Mouse (Mus musculus) G1E (cell line): ENCODE data around the gene Homer2.

Source experiments
- CTCF ChIP-seq: IDR thresholded peaks from 2 replicates; pipeline ENCODE4 v1.5.1; 2012; ENCODE audit warnings: low read depth, low read length, inconsistent platforms, mixed read lengths
- POLR2AphosphoS5 ChIP-seq: IDR thresholded peaks from 2 replicates; pipeline ENCODE4 v1.6.1; 2012; ENCODE audit warnings: low read depth, low read length, inconsistent platforms; ENCODE audit not compliant: insufficient replicate concordance
- TAL1 ChIP-seq: conservative IDR thresholded peaks from 2 replicates; pipeline ENCODE4 v1.6.1; 2012; ENCODE audit warnings: low read depth, low read length, inconsistent platforms, mixed read lengths

GRCm38 (mm10) chr7:81632586-81632985 lies 74.7 kb downstream of the Homer2 start:
- TF ChIP-seq CTCF (no peak), TAL1 (no peak), POLR2AphosphoS5 (no peak)
